Mouse (Mus musculus) liver, postnatal 0 days (tissue): Measurements from ENCODE around the gene Socs2. TPM values are rescaled to one million over a fixed set of nuclear protein-coding genes. Genes with fewer than 3 reads are reported as not detected.
A peak's percentile ranks its signal among the peaks of the same experiment; 100 is the strongest.

Experiments
- ATAC-seq: fragments of 200-750 bp; cut with Nextera tagmentation; 2 replicates; pipeline ENCODE4 v1.8.0; 2017; ENCODE audit warnings: mild to moderate bottlenecking, moderate library complexity
- DNase-seq: peaks from one replicate; pipeline ENCODE4 v3.0.0-alpha.2; 2016
- H3K27ac ChIP-seq: fragments of 300-500 bp; sonication (generic); 2 replicates; pipeline ENCODE4 v1.5.1; 2014; ENCODE audit warnings: antibody characterized with exemption, moderate library complexity, mild to moderate bottlenecking, low read depth
- H3K27me3 ChIP-seq: fragments of 300-500 bp; sonication (generic); 2 replicates; pipeline ENCODE4 v1.6.1; 2014; ENCODE audit warnings: low read length, control low read depth, mixed read lengths; ENCODE audit not compliant: insufficient read depth
- H3K36me3 ChIP-seq: fragments of 300-500 bp; sonication (generic); replicated peaks from 2 replicates; pipeline ENCODE4 v1.6.1; 2014; ENCODE audit warnings: mild to moderate bottlenecking, control low read depth, low read length, moderate library complexity, mixed read lengths; ENCODE audit not compliant: insufficient read depth
- H3K4me1 ChIP-seq: fragments of 300-500 bp; sonication (generic); 2 replicates; pipeline ENCODE4 v1.6.1; 2014; ENCODE audit warnings: antibody characterized with exemption, mild to moderate bottlenecking, control low read depth; ENCODE audit not compliant: insufficient read depth
- H3K4me2 ChIP-seq: fragments of 300-500 bp; sonication (generic); 2 replicates; pipeline ENCODE4 v1.6.1; 2014; ENCODE audit warnings: low read depth, mild to moderate bottlenecking, low read length, moderate library complexity, mixed read lengths
- H3K4me3 ChIP-seq: fragments of 300-500 bp; sonication (generic); 2 replicates; pipeline ENCODE4 v1.5.1; 2014; ENCODE audit warnings: low read depth, low read length
- H3K9ac ChIP-seq: fragments of 300-500 bp; sonication (generic); replicated peaks from 2 replicates; pipeline ENCODE4 v1.6.1; 2014; ENCODE audit warnings: mild to moderate bottlenecking, moderate library complexity
- H3K9me3 ChIP-seq: fragments of 300-500 bp; sonication (generic); 2 replicates; pipeline ENCODE4 v1.6.1; 2016; ENCODE audit warnings: mild to moderate bottlenecking, control low read depth, low read length, mixed read lengths
- CTCF ChIP-seq: sonication (generic); IDR thresholded peaks from 2 replicates; pipeline ENCODE4 v1.5.1; 2016; ENCODE audit warnings: antibody characterized with exemption, low read depth
- EP300 ChIP-seq: IDR thresholded peaks from 2 replicates; pipeline ENCODE4 v1.6.1; 2016; ENCODE audit warnings: antibody characterized with exemption, low read depth, mild to moderate bottlenecking
- WGBS: fragments of 180-500 bp; shearing (Covaris S2); extraction: QIAGEN DNeasy Blood & Tissue Kit; methylation state at CpG from one replicate; pipeline ENCODE4 v1.1.7; 2014; ENCODE audit not compliant: insufficient replicate concordance; 5-methylcytosine and 5-hydroxymethylcytosine counted together
- polyA plus RNA-seq: library from polyadenylated mRNA; unstranded; fragments of >200 nt; fragmentation: Nextera tagmentation; extraction: Ambion mirVana; gene quantifications from 2 replicates; pipeline ENCODE4 v1.2.1, GENCODE M21; 2015

Socs2 gene
- polyA plus RNA-seq, 1 experiment from 2014 or later, result 67.1 TPM

GRCm38 (mm10) chr10:95371942-95372341, 45.0 kb downstream of the Socs2 start:
- H3K27ac ChIP-seq, result no peak overlapping the region
- no peak for DNase-seq
- WGBS, result 79% methylated on average over 3 of the region's 3 CpGs

GRCm38 (mm10) chr10:95369190-95369589, 47.8 kb downstream of the Socs2 start:
- Histone ChIP-seq H3K4me1 (no peaks in the 10 kb centered on the region), H3K4me3 (no peak overlapping the region), H3K9ac (no peak overlapping the region), H3K4me2 (no peak overlapping the region), H3K9me3 (no peaks in the 10 kb centered on the region), H3K27ac (no peak overlapping the region), H3K36me3 (no peaks in the 10 kb centered on the region), H3K27me3 (no peaks in the 10 kb centered on the region)
- no peak for ATAC-seq
- TF ChIP-seq EP300 (no peak), CTCF (no peak)
- no peak for DNase-seq

More at GRCm38 (mm10) chr10:95371942-95372341, 45.0 kb downstream of the Socs2 start:
- Histone ChIP-seq H3K36me3 (no peaks in the 10 kb centered on the region), H3K4me1 (no peaks in the 10 kb centered on the region), H3K4me2 (no peak overlapping the region), H3K27me3 (no peaks in the 10 kb centered on the region), H3K9ac (no peak overlapping the region), H3K9me3 (no peaks in the 10 kb centered on the region), H3K4me3 (no peak overlapping the region)
- ATAC-seq, result no peak
- TF ChIP-seq EP300 (no peak), CTCF (no peak)

- Histone ChIP-seq H3K9me3 (no peaks in the 10 kb centered on the region), H3K36me3 (no peaks in the 10 kb centered on the region), H3K9ac (no peak overlapping the region), H3K27ac (no peak overlapping the region), H3K4me3 (no peak overlapping the region), H3K27me3 (no peaks in the 10 kb centered on the region), H3K4me1 (no peaks in the 10 kb centered on the region), H3K4me2 (no peak overlapping the region)
- TF ChIP-seq EP300 (no peak), CTCF (no peak)
- 87% methylated on average over 14 of the region's 14 CpGs for WGBS
- DNase-seq (no peak), ATAC-seq (no peak)
These were observed 48.8 kb downstream of the Socs2 start for GRCm38 (mm10) chr10:95368151-95368550.

- no peak for DNase-seq
- WGBS, result 65% methylated on average over 9 of the region's 9 CpGs
These were observed 49.3 kb downstream of the Socs2 start for GRCm38 (mm10) chr10:95367661-95368089.

DNA sequence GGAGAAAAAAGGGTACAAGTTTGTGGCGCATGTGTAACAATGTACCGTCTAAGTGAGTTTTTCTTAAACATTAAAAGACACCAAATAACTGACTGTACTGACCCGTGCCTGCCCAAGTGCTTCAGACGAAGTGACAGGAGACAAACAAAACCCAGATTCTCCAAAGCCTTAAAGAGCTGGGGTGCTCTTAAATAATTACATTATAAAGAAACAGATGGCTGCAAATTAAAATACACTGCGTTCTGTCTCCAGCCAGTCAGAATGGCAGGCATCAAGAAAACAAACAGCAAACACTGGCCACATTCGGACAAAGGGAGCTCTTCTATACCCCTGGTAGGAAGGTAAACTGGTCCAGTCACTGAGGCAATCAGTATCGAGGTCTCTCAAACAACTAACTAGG, 49.7 kb downstream of the Socs2 start:
- H3K36me3 ChIP-seq, result no peaks in the 10 kb centered on the region
- TF ChIP-seq EP300 (no peak), CTCF (no peak)
- 81% methylated on average over 7 of the region's 7 CpGs for WGBS

More at GRCm38 (mm10) chr10:95367661-95368089, 49.3 kb downstream of the Socs2 start:
- no peak for TF ChIP-seq EP300
- no peak for TF ChIP-seq CTCF
- Histone ChIP-seq H3K4me1 (no peaks in the 10 kb centered on the region), H3K27me3 (no peaks in the 10 kb centered on the region), H3K27ac (no peak overlapping the region), H3K4me2 (no peak overlapping the region), H3K9me3 (no peaks in the 10 kb centered on the region), H3K36me3 (no peaks in the 10 kb centered on the region), H3K9ac (no peak overlapping the region), H3K4me3 (no peak overlapping the region)
- no peak for ATAC-seq

GRCm38 (mm10) chr10:95362326-95362725, 54.7 kb downstream of the Socs2 start:
- Histone ChIP-seq H3K9ac (no peak overlapping the region), H3K4me1 (no peaks in the 10 kb centered on the region), H3K36me3 (no peaks in the 10 kb centered on the region), H3K4me3 (no peak overlapping the region), H3K27me3 (no peaks in the 10 kb centered on the region), H3K27ac (no peak overlapping the region), H3K4me2 (no peak overlapping the region), H3K9me3 (no peaks in the 10 kb centered on the region)
- no peak for TF ChIP-seq CTCF
- no peak for TF ChIP-seq EP300
- no peak for DNase-seq
- 46% methylated on average over 2 of the region's 2 CpGs for WGBS
- no peak for ATAC-seq

More for the DNA sequence above, 49.7 kb downstream of the Socs2 start:
- Histone ChIP-seq H3K4me3 (no peak overlapping the region), H3K27ac (no peak overlapping the region), H3K27me3 (no peaks in the 10 kb centered on the region), H3K9me3 (no peaks in the 10 kb centered on the region), H3K9ac (no peak overlapping the region), H3K4me2 (no peak overlapping the region), H3K4me1 (no peaks in the 10 kb centered on the region)
- DNase-seq, result no peak
- ATAC-seq, result no peak

DNA sequence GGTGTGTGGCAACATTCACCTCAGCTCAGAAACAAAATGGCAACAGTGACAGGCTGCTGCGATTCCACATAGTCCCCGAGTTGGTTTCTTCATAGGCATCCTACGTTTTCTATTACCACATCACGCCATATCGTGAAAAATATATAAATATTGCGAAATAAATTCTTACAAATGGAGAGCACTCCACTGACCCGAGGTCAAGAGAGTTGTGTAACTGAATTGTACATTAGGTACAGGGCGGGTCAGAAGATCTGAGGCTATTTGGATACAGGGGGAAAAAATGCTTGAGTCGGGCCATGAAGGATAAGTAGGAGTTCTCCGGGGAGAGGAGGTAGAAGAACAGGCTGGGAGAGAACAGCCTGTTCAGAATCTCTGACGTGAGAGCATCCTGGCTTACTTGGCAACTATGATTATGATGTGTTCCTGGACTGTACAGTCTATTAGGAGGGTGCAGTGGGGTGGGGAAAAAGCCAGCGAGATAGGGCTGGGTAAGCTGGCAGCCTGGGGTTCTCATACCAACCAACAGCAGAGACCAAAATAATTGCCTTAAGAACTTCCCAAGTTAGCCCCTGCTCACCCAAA, 55.6 kb downstream of the Socs2 start:
- 65% methylated on average over 12 of the region's 12 CpGs for WGBS
- DNase-seq (no peak), ATAC-seq (peak; percentile 96)
- Histone ChIP-seq H3K4me3 (no peak overlapping the region), H3K4me2 (no peak overlapping the region), H3K27me3 (no peaks in the 10 kb centered on the region), H3K4me1 (no peaks in the 10 kb centered on the region), H3K36me3 (no peaks in the 10 kb centered on the region), H3K27ac (no peak overlapping the region), H3K9me3 (no peaks in the 10 kb centered on the region), H3K9ac (no peak overlapping the region)
- TF ChIP-seq EP300 (peak; percentile 55), CTCF (no peak)
